Mouse (Mus musculus) liver, postnatal 0 days (tissue): ENCODE measurements around the gene Kyat3.

Experiments
- CTCF ChIP-seq: sonication (generic); IDR thresholded peaks from 2 replicates; pipeline ENCODE4 v1.5.1; 2016; ENCODE audit warnings: antibody characterized with exemption, low read depth
- EP300 ChIP-seq: IDR thresholded peaks from 2 replicates; pipeline ENCODE4 v1.6.1; 2016; ENCODE audit warnings: antibody characterized with exemption, low read depth, mild to moderate bottlenecking

- TF ChIP-seq CTCF (no peak), EP300 (no peak)
Observed at GRCm38 (mm10) chr3:142755132-142755867, 54.4 kb downstream of the Kyat3 start.
